Mouse (Mus musculus): Measurements from ENCODE around the gene Olfr394.
"Not testable (repeated sequence)": the region's sequence is repeated elsewhere in the genome, so short reads cannot be mapped to it uniquely, and the experiment has no call there.

Gene Olfr394

GRCm38 (mm10) chr11:73890671-73891070 is at the start of gene Olfr394:
Gene Olfr394 (minus strand): TSS chr11:73890771.
- no peak for DNase-seq

- DNase-seq, result no peak
These were observed 45.8 kb upstream of the Olfr394 start, which contains the start of gene Olfr23 for GRCm38 (mm10) chr11:73936377-73936776. Gene Olfr23 (plus strand): TSS chr11:73936677.

- not testable (repeated sequence) for DNase-seq
These were observed 18.6 kb upstream of the Olfr394 start, which contains the start of gene Olfr395 for GRCm38 (mm10) chr11:73909199-73909598. Gene Olfr395 (minus strand): TSS chr11:73909299.

GRCm38 (mm10) chr11:73851354-73851753 is 39.2 kb downstream of the Olfr394 start, which contains the start of gene Olfr393:
Gene Olfr393 (minus strand): TSS chr11:73851454.
- no peak for DNase-seq
